Mouse (Mus musculus) erythroblast, embryonic 14.5 days (primary cell): ENCODE measurements around the gene Myadml2.

ENCODE experiments used
- GATA1 ChIP-seq: IDR thresholded peaks from 2 replicates; pipeline ENCODE4 v1.6.1; 2012; ENCODE audit warnings: low read length, inconsistent platforms, mixed read lengths
- TAL1 ChIP-seq: IDR thresholded peaks from 3 replicates; pipeline ENCODE4 v1.6.1; 2012; ENCODE audit warnings: low read length, inconsistent platforms, mixed read lengths

DNA sequence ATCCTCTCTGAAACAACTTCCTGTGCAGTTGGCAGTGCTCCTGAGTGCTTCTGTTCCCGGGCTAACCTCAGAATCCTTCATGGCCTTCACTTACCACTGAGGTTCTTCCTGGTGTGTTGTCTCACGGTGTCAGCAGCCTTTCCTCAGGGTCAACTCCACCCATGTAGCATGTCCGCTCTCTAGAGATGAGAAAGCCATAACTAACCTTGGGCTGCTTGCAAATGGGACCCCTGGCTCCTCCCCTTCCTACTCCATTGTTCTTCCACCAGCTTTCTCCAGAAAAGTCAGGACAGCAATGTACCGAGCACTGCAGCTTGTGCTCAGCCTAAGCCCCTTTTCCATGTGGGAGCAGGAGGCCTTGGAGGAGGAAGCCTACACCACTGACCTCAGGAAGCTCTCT is 41.2 kb downstream of the Myadml2 start:
- TF ChIP-seq TAL1 = no peak
- TF ChIP-seq GATA1 = no peak
